Mouse (Mus musculus) liver, adult 2 months (tissue): ENCODE data around the gene Lpgat1. TPM values are rescaled to one million over a fixed set of nuclear protein-coding genes. Genes with fewer than 3 reads are reported as not detected.

ENCODE experiments used
- DNase-seq: peaks from one replicate; pipeline ENCODE4 v3.0.0-alpha.2; 2011; ENCODE audit warnings: low read depth, low spot score; ENCODE audit errors: extremely low read depth
- H3K27ac ChIP-seq: fragments of 200-500 bp; replicated peaks from 2 replicates; pipeline ENCODE4 v1.5.1; 2012; ENCODE audit warnings: low read depth, mild to moderate bottlenecking, control low read depth, inconsistent platforms, low read length; ENCODE audit not compliant: insufficient read depth
- H3K27me3 ChIP-seq: fragments of 200-500 bp; 2 replicates; pipeline ENCODE4 v1.6.1; 2012; ENCODE audit warnings: mild to moderate bottlenecking, moderate library complexity, low read length, inconsistent platforms; ENCODE audit not compliant: control insufficient read depth, insufficient read depth
- H3K36me3 ChIP-seq: fragments of 200-500 bp; 2 replicates; pipeline ENCODE4 v1.6.1; 2012; ENCODE audit warnings: low read length, inconsistent platforms; ENCODE audit not compliant: control insufficient read depth, insufficient read depth
- H3K4me1 ChIP-seq: fragments of 200-500 bp; 2 replicates; pipeline ENCODE4 v1.6.1; 2011; ENCODE audit warnings: low read length; ENCODE audit not compliant: control insufficient read depth, insufficient read depth
- H3K4me3 ChIP-seq: fragments of 200-500 bp; 2 replicates; pipeline ENCODE4 v1.5.1; 2011; ENCODE audit warnings: low read depth, mild to moderate bottlenecking, control low read depth, low read length, moderate library complexity; ENCODE audit not compliant: insufficient read depth
- H3K79me2 ChIP-seq: fragments of 200-500 bp; 2 replicates; pipeline ENCODE4 v1.6.1; 2012; ENCODE audit warnings: inconsistent platforms, mild to moderate bottlenecking, low read length, moderate library complexity; ENCODE audit not compliant: control insufficient read depth, insufficient read depth
- H3K9ac ChIP-seq: fragments of 200-500 bp; 2 replicates; pipeline ENCODE4 v1.6.1; 2012; ENCODE audit warnings: low read depth, mild to moderate bottlenecking, control low read depth, inconsistent platforms, low read length
- CTCF ChIP-seq: fragments of 200-500 bp; IDR thresholded peaks from 2 replicates; pipeline ENCODE4 v1.5.1; 2011; ENCODE audit warnings: low read depth, low read length, control low read depth
- POLR2A ChIP-seq: fragments of 200-500 bp; IDR thresholded peaks from 2 replicates; pipeline ENCODE4 v1.6.1; 2011; ENCODE audit warnings: low read length, control low read depth; ENCODE audit not compliant: insufficient read depth; ENCODE audit errors: extremely low read depth
- WGBS: fragments of 180-500 bp; shearing (Covaris S2); methylation state at CpG from one replicate; pipeline ENCODE4 v1.1.7; 2018; 5-methylcytosine and 5-hydroxymethylcytosine counted together
- polyA plus RNA-seq: library from polyadenylated mRNA; depleted of rRNA; stranded (reverse); fragments of >200 nt; gene quantifications from 2 replicates; pipeline ENCODE4 v1.2.3, GENCODE M21; 2012
- total RNA-seq: library from RNA; depleted of rRNA; stranded (reverse); fragments of >200 nt; gene quantifications from 2 replicates; pipeline ENCODE4 v1.2.3, GENCODE M21; 2014

Gene Lpgat1
- total and polyA plus RNA-seq, 2 experiments, result 19.8 to 82.1 TPM

DNA sequence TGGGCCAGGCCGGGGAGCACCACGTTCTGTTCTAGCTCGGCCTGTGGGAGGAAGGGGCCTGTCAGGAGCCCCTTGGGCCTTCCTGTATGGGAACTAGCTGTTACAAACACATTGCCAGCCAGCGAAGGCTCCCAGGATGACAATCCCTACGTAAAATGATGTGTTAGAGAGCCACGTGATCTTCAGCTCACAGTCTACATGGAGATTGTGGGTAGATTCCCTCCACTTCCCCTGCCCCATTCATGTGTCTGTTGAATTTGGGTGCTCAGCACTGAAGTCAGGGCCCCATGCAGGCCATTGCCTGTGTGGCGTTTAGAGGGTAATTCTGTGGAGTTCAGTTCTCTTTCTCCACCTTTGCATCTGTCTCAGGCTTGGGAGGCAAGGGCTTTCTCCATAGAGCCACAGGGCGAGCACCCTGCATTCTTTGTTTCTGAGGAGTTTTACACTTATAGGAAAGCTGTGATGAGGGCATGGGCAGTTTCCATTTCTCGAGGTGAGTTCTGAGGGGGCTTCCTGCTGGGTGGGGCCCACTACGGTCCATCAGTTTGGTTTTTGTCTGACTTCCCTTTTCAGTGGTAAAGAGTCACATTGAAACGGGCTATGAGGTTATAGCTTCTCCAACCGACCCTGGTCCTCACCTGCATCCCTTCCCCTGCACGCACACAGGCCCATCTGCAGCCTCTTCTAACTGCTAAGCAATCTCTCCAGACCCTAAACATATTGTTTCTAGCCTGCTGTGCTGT is 95.5 kb downstream of the Lpgat1 start:
- DNase-seq, result no peak
- WGBS, result 90% methylated on average over 13 of the region's 13 CpGs
- H3K27ac ChIP-seq, result no peak overlapping the region

DNA sequence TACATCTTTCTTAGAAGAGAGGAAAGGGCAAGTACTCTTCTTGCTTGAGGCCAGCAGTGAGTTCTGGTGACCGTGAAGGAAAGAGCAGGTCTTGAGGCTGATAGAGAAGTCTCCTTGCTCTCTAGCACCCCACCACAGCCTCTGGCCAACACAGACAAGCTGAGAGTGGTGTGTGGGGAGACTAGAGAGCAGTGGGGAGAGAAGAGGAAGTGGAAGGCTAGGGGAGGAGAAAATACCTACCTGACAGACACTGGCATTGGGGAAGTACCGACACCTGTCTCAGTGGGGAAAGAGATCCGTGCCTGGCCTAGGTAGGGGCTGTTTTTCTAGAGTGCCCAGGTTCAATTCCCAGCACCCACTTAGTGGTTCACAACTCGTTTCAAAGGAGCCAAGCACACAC is 96.6 kb downstream of the Lpgat1 start:
- Histone ChIP-seq H3K36me3 (no peaks in the 10 kb centered on the region), H3K4me3 (no peak overlapping the region), H3K79me2 (no peaks in the 10 kb centered on the region), H3K9ac (no peak overlapping the region), H3K4me1 (no peaks in the 10 kb centered on the region; the same call in 1 of the 2 replicates), H3K27me3 (no peaks in the 10 kb centered on the region), H3K27ac (no peak overlapping the region)
- DNase-seq, result no peak
- TF ChIP-seq CTCF (no peak), POLR2A (no peak)
- WGBS, result 90% methylated on average over 4 of the region's 4 CpGs

More for the DNA sequence above, 95.5 kb downstream of the Lpgat1 start:
- H3K4me3 ChIP-seq, result no peak overlapping the region
- H3K79me2 ChIP-seq, result no peaks in the 10 kb centered on the region
- H3K36me3 ChIP-seq, result no peaks in the 10 kb centered on the region
- H3K27me3 ChIP-seq, result no peaks in the 10 kb centered on the region
- TF ChIP-seq POLR2A (no peak), CTCF (no peak)
- no peak overlapping the region for H3K9ac ChIP-seq
- no peaks in the 10 kb centered on the region; the same call in 1 of the 2 replicates for H3K4me1 ChIP-seq

DNA sequence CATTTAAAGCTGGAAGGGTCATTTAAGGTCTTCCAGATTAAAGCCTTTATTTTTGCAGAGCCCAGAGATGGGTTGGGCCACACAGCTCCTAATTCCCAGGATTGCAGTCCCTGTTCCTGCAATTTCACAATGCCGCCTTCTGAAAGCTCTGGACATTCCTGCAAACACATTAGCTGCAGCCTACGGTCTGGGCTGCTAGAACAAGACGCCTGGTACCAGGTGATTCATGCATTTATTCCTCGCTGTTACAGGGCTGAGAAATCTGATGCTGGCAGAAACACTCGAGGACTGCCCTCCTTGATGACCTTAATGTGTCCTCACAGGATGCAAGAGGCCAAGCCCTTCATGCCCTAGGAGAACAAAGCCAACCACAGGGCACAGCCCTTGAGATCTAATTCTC is 97.3 kb downstream of the Lpgat1 start:
- Histone ChIP-seq H3K27ac (no peak overlapping the region), H3K4me1 (no peaks in the 10 kb centered on the region; the same call in 1 of the 2 replicates), H3K27me3 (no peaks in the 10 kb centered on the region), H3K4me3 (no peak overlapping the region), H3K36me3 (no peaks in the 10 kb centered on the region), H3K79me2 (no peaks in the 10 kb centered on the region), H3K9ac (no peak overlapping the region)
- TF ChIP-seq CTCF (no peak), POLR2A (no peak)
- DNase-seq, result no peak
- WGBS, result 65% methylated on average over 5 of the region's 5 CpGs

DNA sequence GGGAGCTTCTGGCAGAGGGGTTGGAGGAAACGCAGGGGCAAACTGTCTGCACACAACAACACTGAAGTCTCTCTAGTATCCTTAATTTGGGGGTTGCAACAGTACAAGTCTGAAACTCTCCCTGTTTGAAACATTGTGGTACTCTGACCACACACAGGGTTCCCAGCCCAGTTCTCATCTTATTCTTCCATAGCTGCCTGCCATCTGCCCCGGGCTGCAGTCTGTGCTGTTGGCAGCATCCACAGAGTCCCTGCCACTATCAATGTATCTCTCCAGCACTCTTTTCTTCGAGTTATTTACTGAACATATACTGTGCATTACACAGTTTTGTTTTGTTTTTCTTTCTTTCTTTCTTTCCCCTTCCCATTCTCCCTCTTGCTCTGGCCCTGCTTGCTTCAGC is 99.0 kb downstream of the Lpgat1 start:
- Histone ChIP-seq H3K36me3 (no peaks in the 10 kb centered on the region), H3K27ac (no peak overlapping the region), H3K27me3 (no peaks in the 10 kb centered on the region), H3K9ac (no peak overlapping the region), H3K4me1 (no peaks in the 10 kb centered on the region; the same call in 1 of the 2 replicates), H3K79me2 (no peaks in the 10 kb centered on the region), H3K4me3 (no peak overlapping the region)
- no peak for DNase-seq
- WGBS, result 91% methylated on average over 3 of the region's 3 CpGs
- TF ChIP-seq POLR2A, result no peak
- no peak for TF ChIP-seq CTCF

DNA sequence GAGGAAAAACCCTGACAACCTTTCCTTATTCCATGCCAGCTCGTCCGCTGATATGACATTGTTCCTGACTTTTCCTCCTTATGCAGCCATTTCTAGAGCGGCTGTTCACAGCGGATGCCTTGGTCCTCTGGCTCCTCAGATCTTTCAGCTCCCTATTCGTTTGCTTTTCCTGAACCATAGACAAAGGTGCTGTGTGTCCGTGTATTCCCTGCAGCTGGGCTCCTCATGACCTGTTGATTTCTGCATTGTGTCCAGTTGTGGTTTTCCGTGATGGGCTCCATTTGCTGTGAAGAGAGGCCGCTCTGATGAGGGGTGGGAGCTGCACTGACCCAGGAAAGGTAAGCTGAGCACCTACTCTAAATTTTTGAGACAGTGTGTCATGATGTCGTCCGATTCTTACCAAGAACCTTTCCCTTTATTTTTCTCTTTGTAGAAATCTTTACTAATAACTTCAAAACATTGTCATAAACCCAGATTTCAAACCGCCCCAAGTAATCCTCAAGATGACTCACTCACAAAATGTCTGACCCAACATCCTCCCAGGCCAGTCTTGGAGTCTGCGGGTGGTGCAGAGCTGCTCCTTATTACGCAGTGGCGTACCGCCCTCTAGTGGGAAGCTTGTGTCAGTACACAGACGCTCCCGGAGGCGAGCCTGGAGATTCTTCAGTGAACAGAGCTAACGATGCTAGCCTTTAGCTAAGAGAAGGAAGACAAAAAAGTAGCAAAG is 99.9 kb downstream of the Lpgat1 start:
- TF ChIP-seq POLR2A (no peak), CTCF (peak; percentile 99)
- no peaks in the 10 kb centered on the region for H3K36me3 ChIP-seq
- H3K4me1 ChIP-seq, result peaks cover 2% of the 10 kb centered on the region; the same call in 1 of the 2 replicates
- no peak overlapping the region for H3K9ac ChIP-seq
- no peak overlapping the region for H3K4me3 ChIP-seq
- peak; percentile 51 for DNase-seq
- H3K27ac ChIP-seq, result no peak overlapping the region
- H3K27me3 ChIP-seq, result no peaks in the 10 kb centered on the region
- H3K79me2 ChIP-seq, result no peaks in the 10 kb centered on the region
- 36% methylated on average over 19 of the region's 19 CpGs for WGBS
